Mouse (Mus musculus) small intestine, adult 2 months (tissue): ENCODE measurements around the gene Mphosph6.

Experiments
- CTCF ChIP-seq: fragments of 200-500 bp; IDR thresholded peaks from 2 replicates; pipeline ENCODE4 v1.5.1; 2012; ENCODE audit warnings: low read depth, mild to moderate bottlenecking, control low read depth, inconsistent platforms, low read length, moderate library complexity, mixed read lengths; ENCODE audit not compliant: insufficient replicate concordance, insufficient read length; ENCODE audit errors: extremely low read depth
- POLR2A ChIP-seq: fragments of 200-500 bp; IDR thresholded peaks from 2 replicates; pipeline ENCODE4 v1.6.1; 2012; ENCODE audit warnings: low read depth, mild to moderate bottlenecking, control low read depth, inconsistent platforms, low read length, moderate library complexity

GRCm38 (mm10) chr8:117757900-117758299 lies 43.8 kb downstream of the Mphosph6 start:
- TF ChIP-seq CTCF (no peak), POLR2A (no peak)
